Comparison of ENCODE assay signal across 18 mouse cellular contexts in genomic region chr13:94874039-94874425, GRCm38 (mm10). TPM values are rescaled to one million over a fixed set of nuclear protein-coding genes. Genes with fewer than 3 reads are reported as not detected.
DNase-seq lines count a peak whose midpoint lies in the region; ATAC-seq lines count a peak whose summit lies in the region.
"Had no signal": no experiment of that assay in that cellular context is flagged by ENCODE, and none has a peak within 500 bp of the region (broad histone marks: within the 10 kb centered on the region; RNA-seq: fewer than 3 reads in every experiment).

No protein-coding gene starts in this region.

- no peak overlapping the region for H3K9ac ChIP-seq in forebrain, embryonic 13.5 days
- no peak overlapping the region for H3K9ac ChIP-seq in forebrain, embryonic 15.5 days (replicated peaks)
- 0 out of 2 replicates have a peak overlapping the region, but pooled peaks have one; percentile 58 for H3K9ac ChIP-seq in hindbrain, embryonic 13.5 days
- no peak overlapping the region for H3K9ac ChIP-seq in hindbrain, embryonic 16.5 days (ENCODE audit: low read depth, low read length)
- no peak overlapping the region for H3K9ac ChIP-seq in neural tube, embryonic 12.5 days
- H3K9ac ChIP-seq in limb, embryonic 13.5 days = no peak overlapping the region
- no peak overlapping the region for H3K9ac ChIP-seq in liver, embryonic 12.5 days
- H3K9ac ChIP-seq: liver, embryonic 13.5 days had no signal

- no peak for DNase-seq in neural tube, embryonic 10.5 days (ENCODE audit: extremely low spot score, low spot score)
- DNase-seq: adrenal gland, adult 8-10 months; cerebellum, adult 11-12 months; gastrocnemius, postnatal 36 days; kidney, adult 9 months; kidney, postnatal 36 days; liver, embryonic 13.5 days; thymus, postnatal 36 days had no signal

- H3K4me2 ChIP-seq in forebrain, embryonic 13.5 days = peak overlapping the region; percentile 31; the same call in 1 of the 2 replicates
- no peak overlapping the region for H3K4me2 ChIP-seq in forebrain, embryonic 15.5 days (replicated peaks)
- H3K4me2 ChIP-seq in hindbrain, embryonic 13.5 days = peak overlapping the region; percentile 40
- H3K4me2 ChIP-seq in hindbrain, embryonic 16.5 days (ENCODE audit: low read length) = no peak overlapping the region
- H3K4me2 ChIP-seq in neural tube, embryonic 12.5 days (replicated peaks) = peak overlapping the region; percentile 34; the same call in 1 of the 2 replicates
- H3K4me2 ChIP-seq in limb, embryonic 13.5 days (replicated peaks) = no peak overlapping the region
- no peak overlapping the region for H3K4me2 ChIP-seq in liver, embryonic 12.5 days
- H3K4me2 ChIP-seq: liver, embryonic 13.5 days had no signal

- H3K27me3 ChIP-seq in forebrain, embryonic 13.5 days = peaks cover 90% of the 10 kb centered on the region
- H3K27me3 ChIP-seq in forebrain, embryonic 15.5 days = peaks cover 74% of the 10 kb centered on the region
- peaks cover 85% of the 10 kb centered on the region for H3K27me3 ChIP-seq in hindbrain, embryonic 13.5 days
- H3K27me3 ChIP-seq in hindbrain, embryonic 16.5 days (replicated peaks; ENCODE audit: control insufficient read depth, insufficient read depth, low read length) = peaks cover 46% of the 10 kb centered on the region
- H3K27me3 ChIP-seq in neural tube, embryonic 12.5 days (replicated peaks) = peaks cover 83% of the 10 kb centered on the region
- peaks cover 89% of the 10 kb centered on the region for H3K27me3 ChIP-seq in limb, embryonic 13.5 days
- H3K27me3 ChIP-seq in liver, embryonic 12.5 days (replicated peaks) = peaks cover 91% of the 10 kb centered on the region

- ATAC-seq in forebrain, embryonic 13.5 days = no peak
- no peak for ATAC-seq in forebrain, embryonic 15.5 days (replicated peaks)
- ATAC-seq in hindbrain, embryonic 13.5 days (ENCODE audit: low FRiP score) = no peak
- no peak for ATAC-seq in hindbrain, embryonic 16.5 days
- ATAC-seq in neural tube, embryonic 12.5 days (ENCODE audit: low FRiP score, low read depth) = no peak
- ATAC-seq in limb, embryonic 13.5 days (ENCODE audit: low FRiP score, low read depth) = no peak
- ATAC-seq in liver, embryonic 12.5 days = no peak
- ATAC-seq: lung, postnatal 0 days had no signal

- H3K36me3 ChIP-seq in forebrain, embryonic 13.5 days (ENCODE audit: poor library complexity, severe bottlenecking) = no peaks in the 10 kb centered on the region
- H3K36me3 ChIP-seq in forebrain, embryonic 15.5 days = no peaks in the 10 kb centered on the region
- H3K36me3 ChIP-seq in hindbrain, embryonic 13.5 days = no peaks in the 10 kb centered on the region
- no peaks in the 10 kb centered on the region for H3K36me3 ChIP-seq in hindbrain, embryonic 16.5 days (ENCODE audit: control insufficient read depth, insufficient read depth, low read length)
- H3K36me3 ChIP-seq in neural tube, embryonic 12.5 days = no peaks in the 10 kb centered on the region
- H3K36me3 ChIP-seq in limb, embryonic 13.5 days = no peaks in the 10 kb centered on the region
- no peaks in the 10 kb centered on the region for H3K36me3 ChIP-seq in liver, embryonic 12.5 days
- H3K36me3 ChIP-seq: liver, embryonic 13.5 days had no signal

- H3K4me3 ChIP-seq in forebrain, embryonic 13.5 days = no peak overlapping the region
- no peak overlapping the region for H3K4me3 ChIP-seq in forebrain, embryonic 15.5 days
- H3K4me3 ChIP-seq in hindbrain, embryonic 13.5 days = peak overlapping the region; percentile 23; the same call in 1 of the 2 replicates
- H3K4me3 ChIP-seq in hindbrain, embryonic 16.5 days (ENCODE audit: low read length) = no peak overlapping the region
- no peak overlapping the region for H3K4me3 ChIP-seq in neural tube, embryonic 12.5 days
- H3K4me3 ChIP-seq in limb, embryonic 13.5 days = 0 out of 2 replicates have a peak overlapping the region, but pooled peaks have one; percentile 12
- no peak overlapping the region for H3K4me3 ChIP-seq in liver, embryonic 12.5 days
- H3K4me3 ChIP-seq: liver, embryonic 13.5 days had no signal

- peaks cover 8% of the 10 kb centered on the region for H3K4me1 ChIP-seq in forebrain, embryonic 13.5 days
- H3K4me1 ChIP-seq in forebrain, embryonic 15.5 days = peaks cover 8% of the 10 kb centered on the region
- peaks cover 13% of the 10 kb centered on the region for H3K4me1 ChIP-seq in hindbrain, embryonic 13.5 days (replicated peaks)
- peaks cover 3% of the 10 kb centered on the region; the same call in 1 of the 2 replicates for H3K4me1 ChIP-seq in hindbrain, embryonic 16.5 days (ENCODE audit: control insufficient read depth, insufficient read depth, low read depth, low read length)
- H3K4me1 ChIP-seq in neural tube, embryonic 12.5 days = peaks cover 11% of the 10 kb centered on the region; the same call in 1 of the 2 replicates
- peaks cover 4% of the 10 kb centered on the region for H3K4me1 ChIP-seq in limb, embryonic 13.5 days
- H3K4me1 ChIP-seq in liver, embryonic 12.5 days = no peaks in the 10 kb centered on the region
- H3K4me1 ChIP-seq: liver, embryonic 13.5 days had no signal

- H3K27ac ChIP-seq in forebrain, embryonic 13.5 days = no peak overlapping the region
- H3K27ac ChIP-seq in forebrain, embryonic 15.5 days (replicated peaks) = no peak overlapping the region
- peak overlapping the region; percentile 80; the same call in 1 of the 2 replicates for H3K27ac ChIP-seq in hindbrain, embryonic 13.5 days
- H3K27ac ChIP-seq in hindbrain, embryonic 16.5 days (ENCODE audit: low read depth, low read length) = no peak overlapping the region
- H3K27ac ChIP-seq in neural tube, embryonic 12.5 days = no peak overlapping the region
- no peak overlapping the region for H3K27ac ChIP-seq in limb, embryonic 13.5 days
- no peak overlapping the region for H3K27ac ChIP-seq in liver, embryonic 12.5 days
- H3K27ac ChIP-seq: liver, embryonic 13.5 days had no signal

- H3K9me3 ChIP-seq in forebrain, embryonic 13.5 days (replicated peaks) = no peaks in the 10 kb centered on the region
- H3K9me3 ChIP-seq in forebrain, embryonic 15.5 days = no peaks in the 10 kb centered on the region
- H3K9me3 ChIP-seq in hindbrain, embryonic 13.5 days = no peaks in the 10 kb centered on the region
- H3K9me3 ChIP-seq in hindbrain, embryonic 16.5 days (ENCODE audit: control insufficient read depth, low read length) = no peaks in the 10 kb centered on the region
- no peaks in the 10 kb centered on the region for H3K9me3 ChIP-seq in neural tube, embryonic 12.5 days
- no peaks in the 10 kb centered on the region for H3K9me3 ChIP-seq in limb, embryonic 13.5 days
- H3K9me3 ChIP-seq in liver, embryonic 12.5 days (replicated peaks) = no peaks in the 10 kb centered on the region
- H3K9me3 ChIP-seq: liver, embryonic 13.5 days had no signal

- WGBS in forebrain, embryonic 13.5 days = 1% methylated on average over 8 of the region's 8 CpGs
- under 1% methylated on average over 8 of the region's 8 CpGs for WGBS in forebrain, embryonic 15.5 days
- WGBS in hindbrain, embryonic 13.5 days = 1% methylated on average over 8 of the region's 8 CpGs
- WGBS in hindbrain, embryonic 16.5 days = 1% methylated on average over 8 of the region's 8 CpGs
- 1% methylated on average over 8 of the region's 8 CpGs for WGBS in neural tube, embryonic 12.5 days
- 1% methylated on average over 8 of the region's 8 CpGs for WGBS in limb, embryonic 13.5 days
- 2% methylated on average over 8 of the region's 8 CpGs for WGBS in liver, embryonic 12.5 days (ENCODE audit: insufficient replicate concordance)

RNA-seq across cellular contexts. Expression of gene Otp, which starts 1.4 kb away (rescaled TPM):
- polyA plus RNA-seq in forebrain, embryonic 13.5 days (2015; fragmentation: Nextera tagmentation; extraction: Ambion mirVana) = 3.7 and 10.3 TPM in 2 replicates
- 1.4 and 3.6 TPM in 2 replicates for polyA plus RNA-seq in forebrain, embryonic 15.5 days (2015; fragmentation: Nextera tagmentation; extraction: Ambion mirVana)
- polyA plus RNA-seq in hindbrain, embryonic 13.5 days (2015; fragmentation: Nextera tagmentation; extraction: Ambion mirVana) = 10.0 and 14.1 TPM in 2 replicates
- polyA plus RNA-seq in hindbrain, embryonic 16.5 days (2015; fragmentation: Nextera tagmentation; extraction: Ambion mirVana) = 5.0 and 6.2 TPM in 2 replicates
- polyA plus RNA-seq in neural tube, embryonic 12.5 days (2016; fragmentation: Nextera tagmentation; extraction: Ambion mirVana) = 10.9 and 13.0 TPM in 2 replicates
- polyA plus RNA-seq in limb, embryonic 13.5 days (2015; fragmentation: Nextera tagmentation; extraction: Ambion mirVana) = not detected in 2 replicates
- polyA plus RNA-seq in liver, embryonic 12.5 days (2016; fragmentation: Nextera tagmentation; extraction: Ambion mirVana) = not detected in 2 replicates
- polyA plus RNA-seq: heart, embryonic 11.5 days; liver, embryonic 13.5 days; lung, postnatal 0 days; small intestine, adult 2 months had no signal

Comparison
In these comparisons a context has a peak if more than half of its experiments do, and no peak if none do; other contexts are left out.
1. H3K4me2 ChIP-seq: peak in forebrain, embryonic 13.5 days (single experiment), hindbrain, embryonic 13.5 days (single experiment) and neural tube, embryonic 12.5 days (single experiment); none in forebrain, embryonic 15.5 days (single experiment), hindbrain, embryonic 16.5 days (single experiment), limb, embryonic 13.5 days (single experiment) and liver, embryonic 12.5 days (single experiment).
2. H3K4me3 ChIP-seq: peak in hindbrain, embryonic 13.5 days (single experiment) and limb, embryonic 13.5 days (single experiment); none in forebrain, embryonic 13.5 days (single experiment), forebrain, embryonic 15.5 days (single experiment), hindbrain, embryonic 16.5 days (single experiment), neural tube, embryonic 12.5 days (single experiment) and liver, embryonic 12.5 days (single experiment).